Mouse (Mus musculus) heart, embryonic 14.5 days (tissue): ENCODE measurements around the gene Nek6. TPM values are rescaled to one million over a fixed set of nuclear protein-coding genes. Genes with fewer than 3 reads are reported as not detected.

ENCODE experiments used
- ATAC-seq: fragments of 200-750 bp; cut with Nextera tagmentation; 2 replicates; pipeline ENCODE4 v1.8.0; 2017; ENCODE audit warnings: low read depth, moderate TSS enrichment; ENCODE audit not compliant: insufficient number of reproducible peaks, insufficient read depth, low FRiP score
- H3K27ac ChIP-seq, 2 experiments: fragments of 200-500 bp in 1 of 2; fragments of 300-500 bp in 1 of 2; sonication (generic) in 1 of 2; replicated peaks in 1 of 2; 2 replicates each; pipeline ENCODE4 v1.5.1; 2012 to 2014; ENCODE audit warnings: low read depth in 2 of 2, low read length in 2 of 2, control low read depth in 1 of 2, mild to moderate bottlenecking in 1 of 2, mixed read lengths in 1 of 2; ENCODE audit not compliant: control insufficient read depth in 1 of 2, insufficient read depth in 1 of 2
- H3K27me3 ChIP-seq: fragments of 300-500 bp; sonication (generic); 2 replicates; pipeline ENCODE4 v1.6.1; 2014; ENCODE audit warnings: mild to moderate bottlenecking, low read length, control low read depth; ENCODE audit not compliant: control insufficient read depth, insufficient read depth
- H3K36me3 ChIP-seq: fragments of 300-500 bp; sonication (generic); 2 replicates; pipeline ENCODE4 v1.6.1; 2014; ENCODE audit warnings: mild to moderate bottlenecking, control low read depth, low read length, mixed read lengths; ENCODE audit not compliant: control insufficient read depth, insufficient read depth
- H3K4me1 ChIP-seq, 2 experiments: fragments of 200-500 bp in 1 of 2; fragments of 300-500 bp in 1 of 2; sonication (generic) in 1 of 2; 2 replicates each; pipeline ENCODE4 v1.6.1; 2012 to 2014; ENCODE audit warnings: low read length in 2 of 2, control low read depth in 1 of 2, mixed read lengths in 1 of 2; ENCODE audit not compliant: control insufficient read depth in 2 of 2, insufficient read depth in 2 of 2
- H3K4me2 ChIP-seq: fragments of 300-500 bp; sonication (generic); 2 replicates; pipeline ENCODE4 v1.6.1; 2014; ENCODE audit warnings: mild to moderate bottlenecking, low read length
- H3K4me3 ChIP-seq, 2 experiments: fragments of 200-500 bp in 1 of 2; fragments of 300-500 bp in 1 of 2; sonication (generic) in 1 of 2; 2 replicates each; pipeline ENCODE4 v1.5.1; 2012 to 2014; ENCODE audit warnings: low read length in 2 of 2, mild to moderate bottlenecking in 2 of 2, control low read depth in 1 of 2, low read depth in 1 of 2, moderate library complexity in 1 of 2; ENCODE audit not compliant: control insufficient read depth in 1 of 2, insufficient read depth in 1 of 2
- H3K9ac ChIP-seq: fragments of 300-500 bp; sonication (generic); 2 replicates; pipeline ENCODE4 v1.6.1; 2014; ENCODE audit warnings: mild to moderate bottlenecking, low read length
- H3K9me3 ChIP-seq: fragments of 300-500 bp; sonication (generic); 2 replicates; pipeline ENCODE4 v1.6.1; 2016; ENCODE audit warnings: low read length, control low read depth; ENCODE audit not compliant: control insufficient read depth
- WGBS: fragments of 180-500 bp; shearing (Covaris S2); extraction: QIAGEN DNeasy Blood & Tissue Kit; methylation state at CpG from one replicate; pipeline ENCODE4 v1.1.7; 2014; 5-methylcytosine and 5-hydroxymethylcytosine counted together
- polyA plus RNA-seq: library from polyadenylated mRNA; unstranded; fragments of >200 nt; fragmentation: Nextera tagmentation; extraction: Ambion mirVana; gene quantifications from 2 replicates; pipeline ENCODE4 v1.2.1, GENCODE M21; 2014

The Nek6 gene
- polyA plus RNA-seq, 1 experiment from 2014 or later, result 69.7 TPM

DNA sequence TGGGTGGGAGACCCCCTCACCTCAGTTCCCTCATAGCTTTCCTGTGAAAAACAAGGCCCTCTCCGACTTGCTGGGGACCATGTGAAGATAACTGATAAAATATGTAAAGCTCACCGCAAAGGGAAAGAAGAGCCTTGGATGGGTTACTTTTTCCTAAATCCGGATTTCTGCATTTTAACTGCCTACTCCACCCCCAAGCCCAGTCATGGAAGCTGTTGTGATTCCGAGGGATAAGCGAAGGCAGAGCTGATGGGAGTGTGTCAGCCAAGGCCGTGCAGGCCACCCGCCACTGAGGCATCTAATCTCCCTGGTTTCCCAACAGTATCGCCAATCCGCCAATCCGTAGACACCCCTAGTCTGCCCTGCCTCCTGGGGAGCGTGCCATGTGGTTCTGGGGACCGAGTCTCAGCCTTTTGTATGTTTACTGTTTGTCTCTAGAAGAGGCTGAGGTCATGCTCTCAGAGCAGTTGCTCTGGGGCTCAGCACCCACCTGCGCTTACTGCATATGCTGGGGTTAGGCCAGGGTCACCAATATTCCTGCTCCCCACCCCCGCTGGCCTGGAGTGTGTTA lies 18.2 kb downstream of the Nek6 start:
- ATAC-seq, result no peak
- Histone ChIP-seq H3K27me3 (no peaks in the 10 kb centered on the region), H3K4me2 (no peak overlapping the region), H3K9ac (peak overlapping the region; percentile 49; the same call in 1 of the 2 replicates), H3K4me1 (peaks cover 55 to 67% of the 10 kb centered on the region in 2 experiments), H3K9me3 (no peaks in the 10 kb centered on the region), H3K27ac (peak overlapping the region; percentile 85 to 92; a peak in 3 of 4 replicates), H3K36me3 (peaks cover 4% of the 10 kb centered on the region; the same call in 1 of the 2 replicates), H3K4me3 (no peak overlapping the region)
- 52% methylated on average over 14 of the region's 14 CpGs for WGBS

DNA sequence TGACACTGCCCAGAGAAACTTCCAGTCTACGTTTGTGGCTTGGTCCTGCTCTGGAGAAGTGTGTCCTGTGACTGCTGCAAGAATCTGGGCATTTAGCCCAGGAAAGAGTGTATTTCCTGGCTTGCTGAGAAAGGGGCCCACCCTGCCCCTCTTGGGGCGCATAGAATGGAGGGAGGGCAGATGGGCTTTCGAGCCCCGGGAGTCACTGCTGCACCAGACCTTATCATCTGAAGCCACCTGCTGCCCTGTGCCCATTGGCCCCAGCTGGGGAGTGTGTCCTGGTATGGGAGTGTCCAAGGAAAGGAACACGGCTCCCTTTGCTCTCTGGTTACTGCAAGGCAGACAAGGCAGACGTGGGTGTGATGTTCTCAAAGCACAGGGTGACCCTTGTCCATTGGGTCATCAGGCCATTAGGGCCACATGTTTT lies 19.5 kb downstream of the Nek6 start:
- peak overlapping the region; percentile 40 for H3K4me2 ChIP-seq
- no peaks in the 10 kb centered on the region for H3K27me3 ChIP-seq
- no peak overlapping the region for H3K4me3 ChIP-seq
- H3K9me3 ChIP-seq, result no peaks in the 10 kb centered on the region
- H3K4me1 ChIP-seq, result peaks cover 65 to 74% of the 10 kb centered on the region in 2 experiments
- no peaks in the 10 kb centered on the region for H3K36me3 ChIP-seq
- 5% methylated on average over 6 of the region's 6 CpGs for WGBS
- ATAC-seq, result peak; percentile 74
- H3K9ac ChIP-seq, result no peak overlapping the region
- H3K27ac ChIP-seq, result peak overlapping the region; percentile 85 to 92

DNA sequence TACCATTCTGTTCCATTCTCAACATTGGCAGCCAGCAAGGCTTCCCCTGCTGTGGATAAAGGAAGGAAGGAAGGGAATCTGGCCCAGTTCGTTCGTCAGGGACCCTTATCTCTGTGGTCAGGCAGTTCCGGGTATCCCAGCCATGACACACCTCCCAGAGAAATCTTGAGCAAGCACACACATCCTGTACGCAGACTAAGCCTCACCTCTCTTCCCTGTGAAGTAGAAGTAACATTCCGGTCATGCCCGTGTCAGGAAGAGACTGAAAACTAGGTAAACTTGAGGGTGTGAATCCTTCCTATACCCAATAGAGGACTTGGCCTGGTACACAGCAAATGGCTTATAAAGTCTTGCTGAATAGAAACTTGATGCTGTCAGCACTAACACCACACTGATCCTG lies 21.9 kb downstream of the Nek6 start:
- Histone ChIP-seq H3K27ac (peak overlapping the region; percentile 71 to 92), H3K9ac (no peak overlapping the region; the same call in 1 of the 2 replicates), H3K4me3 (no peak overlapping the region), H3K4me1 (peaks cover 67 to 83% of the 10 kb centered on the region in 2 experiments), H3K36me3 (no peaks in the 10 kb centered on the region), H3K9me3 (no peaks in the 10 kb centered on the region), H3K4me2 (peak overlapping the region; percentile 31), H3K27me3 (no peaks in the 10 kb centered on the region)
- WGBS, result 10% methylated on average over 6 of the region's 6 CpGs
- ATAC-seq, result peak; percentile 37; the same call in 1 of the 2 replicates

DNA sequence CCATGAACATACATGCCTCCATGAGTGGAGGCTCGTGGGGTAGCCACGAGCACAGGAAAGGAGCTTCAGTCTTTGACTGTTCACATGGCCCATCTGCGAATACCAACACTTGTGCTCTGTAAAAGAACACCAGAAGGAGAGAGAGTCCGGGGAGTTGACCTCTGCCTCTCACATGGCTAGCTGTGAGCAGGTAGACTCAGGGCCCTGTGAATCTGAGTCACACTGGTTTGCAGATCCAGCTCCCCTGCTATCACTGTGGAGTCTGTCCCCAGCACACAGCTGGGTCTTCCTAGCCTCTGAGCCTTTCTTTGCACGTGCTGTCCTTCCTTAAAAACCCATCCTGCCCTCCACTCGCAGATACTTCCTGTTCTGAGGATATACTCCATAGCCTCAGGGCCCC lies 22.3 kb downstream of the Nek6 start:
- Histone ChIP-seq H3K9ac (peak overlapping the region; percentile 28; the same call in 1 of the 2 replicates), H3K4me3 (no peak overlapping the region), H3K4me2 (peak overlapping the region; percentile 31; the same call in 1 of the 2 replicates), H3K36me3 (no peaks in the 10 kb centered on the region), H3K4me1 (peaks cover 64 to 78% of the 10 kb centered on the region in 2 experiments), H3K27ac (peak overlapping the region; percentile 71 to 92), H3K9me3 (no peaks in the 10 kb centered on the region), H3K27me3 (no peaks in the 10 kb centered on the region)
- ATAC-seq, result no peak
- 28% methylated on average over 6 of the region's 6 CpGs for WGBS

DNA sequence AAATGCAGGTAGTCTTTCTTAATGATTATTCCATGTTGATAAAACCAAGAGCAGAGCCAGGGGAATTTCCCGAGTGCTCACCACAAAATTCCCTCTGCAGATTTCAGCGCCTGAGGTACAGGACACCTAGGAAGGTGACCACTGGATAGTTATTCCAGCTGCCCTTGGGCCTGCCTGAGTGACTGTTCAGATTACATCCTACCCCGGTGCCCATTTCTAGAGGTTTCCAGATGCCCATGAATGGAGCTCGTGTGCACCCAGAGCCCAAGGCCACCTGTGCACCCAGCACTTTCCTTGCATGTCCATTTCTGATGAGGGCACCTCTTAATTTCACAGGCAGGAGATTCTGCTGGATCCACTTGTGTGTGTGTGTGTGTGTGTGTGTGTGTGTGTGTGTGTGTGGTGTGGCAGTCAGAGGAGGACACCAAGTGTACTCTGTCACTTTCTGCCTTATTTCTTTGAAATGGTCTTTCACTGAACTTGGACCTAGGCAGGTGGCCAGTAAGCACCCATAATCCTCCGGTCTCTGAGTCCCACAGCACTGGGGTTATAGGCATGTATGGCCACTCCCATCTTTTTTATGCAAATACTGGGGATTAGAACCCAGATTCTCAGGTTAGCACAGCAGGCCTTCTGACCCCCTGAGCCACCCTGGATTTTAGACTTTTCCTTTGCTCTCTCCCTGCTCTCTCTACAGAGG lies 22.9 kb downstream of the Nek6 start:
- H3K4me3 ChIP-seq, result no peak overlapping the region
- no peak overlapping the region for H3K4me2 ChIP-seq
- no peaks in the 10 kb centered on the region for H3K9me3 ChIP-seq
- no peak for ATAC-seq
- 79% methylated on average over 5 of the region's 5 CpGs for whole genome bisulfite sequencing
- peak overlapping the region; percentile 71 to 92; a peak in 3 of 4 replicates for H3K27ac ChIP-seq
- H3K4me1 ChIP-seq, result peaks cover 60 to 73% of the 10 kb centered on the region in 2 experiments
- no peaks in the 10 kb centered on the region for H3K27me3 ChIP-seq
- 0 out of 2 replicates have a peak overlapping the region, but pooled peaks have one; percentile 28 for H3K9ac ChIP-seq
- no peaks in the 10 kb centered on the region for H3K36me3 ChIP-seq

DNA sequence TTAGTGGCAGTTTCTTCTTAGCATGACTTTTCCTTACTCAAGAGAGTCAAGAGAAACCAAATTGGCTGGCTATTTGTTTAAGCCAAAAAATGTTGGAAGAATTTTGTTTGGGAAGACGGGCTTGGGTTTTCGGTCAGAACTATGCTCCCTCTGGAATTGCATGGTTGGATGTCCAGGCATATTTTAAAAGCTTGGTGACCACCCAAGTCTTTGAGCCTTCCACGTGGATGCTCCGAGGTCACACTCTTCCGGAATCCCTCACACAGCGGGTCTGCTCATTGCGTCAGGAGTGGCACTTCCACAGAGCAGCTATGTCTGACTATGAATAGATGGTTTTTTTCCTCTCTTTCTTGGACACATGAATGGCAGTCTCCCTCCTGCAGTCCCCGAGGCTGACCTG lies 23.6 kb downstream of the Nek6 start:
- Histone ChIP-seq H3K9me3 (no peaks in the 10 kb centered on the region), H3K27me3 (no peaks in the 10 kb centered on the region), H3K36me3 (no peaks in the 10 kb centered on the region), H3K27ac (peak overlapping the region in 1 of 2 experiments; percentile 55; a peak in 2 of 4 replicates), H3K4me3 (no peak overlapping the region), H3K4me2 (no peak overlapping the region), H3K9ac (no peak overlapping the region), H3K4me1 (peaks cover 58 to 72% of the 10 kb centered on the region in 2 experiments)
- ATAC-seq, result no peak
- WGBS, result 77% methylated on average over 8 of the region's 8 CpGs

DNA sequence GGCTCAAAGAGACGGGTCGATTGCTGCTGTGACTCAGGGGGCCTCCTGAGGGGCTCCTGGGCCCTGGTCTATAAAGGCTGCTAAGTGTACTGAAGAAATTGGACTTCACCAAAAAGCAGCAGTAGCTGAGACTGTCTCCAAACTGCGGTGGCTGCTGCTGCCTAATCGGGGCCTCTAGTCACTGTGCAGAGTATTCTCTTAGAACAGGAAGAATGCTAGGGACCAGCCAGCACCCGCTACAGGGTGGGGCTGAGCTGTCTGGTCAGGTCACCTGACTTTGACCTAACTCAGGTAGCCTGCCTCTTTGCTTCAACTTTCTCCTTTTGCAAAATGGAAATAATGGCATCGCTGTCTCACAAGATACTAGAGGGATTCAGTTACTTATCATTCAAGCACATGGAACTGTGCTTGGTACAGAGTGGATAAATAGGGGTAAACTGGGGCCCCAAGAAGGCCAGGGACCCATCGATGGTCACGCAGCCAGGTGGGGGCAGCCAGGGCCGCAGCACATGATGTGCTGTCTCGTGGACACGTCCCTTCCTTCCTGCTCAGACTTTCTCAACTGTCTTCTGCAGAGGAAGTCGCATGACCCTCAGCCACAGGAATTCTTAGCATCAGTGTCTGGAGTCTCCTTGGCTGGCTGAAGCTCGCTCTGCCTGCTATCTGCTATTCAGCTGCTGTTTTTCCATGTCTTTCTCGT lies 24.2 kb downstream of the Nek6 start:
- Histone ChIP-seq H3K9ac (0 out of 2 replicates have a peak overlapping the region, but pooled peaks have one; percentile 0), H3K27ac (peak overlapping the region; percentile 55 to 58), H3K9me3 (no peaks in the 10 kb centered on the region), H3K4me2 (no peak overlapping the region), H3K27me3 (no peaks in the 10 kb centered on the region), H3K36me3 (no peaks in the 10 kb centered on the region), H3K4me1 (peaks cover 58 to 72% of the 10 kb centered on the region in 2 experiments), H3K4me3 (no peak overlapping the region)
- 54% methylated on average over 14 of the region's 14 CpGs for whole genome bisulfite sequencing
- ATAC-seq, result no peak
